Mouse (Mus musculus) monocyte, adult 2 months (primary cell): ENCODE data around the gene Pf4.
A peak's percentile ranks its signal among the peaks of the same experiment; 100 is the strongest.

ENCODE experiments used
- DNase-seq, 2 experiments: peaks; one replicate each; pipeline ENCODE4 v3.0.0; 2022; ENCODE audit warnings: low spot score in 2 of 2, low read depth in 1 of 2

Pf4 gene

DNA sequence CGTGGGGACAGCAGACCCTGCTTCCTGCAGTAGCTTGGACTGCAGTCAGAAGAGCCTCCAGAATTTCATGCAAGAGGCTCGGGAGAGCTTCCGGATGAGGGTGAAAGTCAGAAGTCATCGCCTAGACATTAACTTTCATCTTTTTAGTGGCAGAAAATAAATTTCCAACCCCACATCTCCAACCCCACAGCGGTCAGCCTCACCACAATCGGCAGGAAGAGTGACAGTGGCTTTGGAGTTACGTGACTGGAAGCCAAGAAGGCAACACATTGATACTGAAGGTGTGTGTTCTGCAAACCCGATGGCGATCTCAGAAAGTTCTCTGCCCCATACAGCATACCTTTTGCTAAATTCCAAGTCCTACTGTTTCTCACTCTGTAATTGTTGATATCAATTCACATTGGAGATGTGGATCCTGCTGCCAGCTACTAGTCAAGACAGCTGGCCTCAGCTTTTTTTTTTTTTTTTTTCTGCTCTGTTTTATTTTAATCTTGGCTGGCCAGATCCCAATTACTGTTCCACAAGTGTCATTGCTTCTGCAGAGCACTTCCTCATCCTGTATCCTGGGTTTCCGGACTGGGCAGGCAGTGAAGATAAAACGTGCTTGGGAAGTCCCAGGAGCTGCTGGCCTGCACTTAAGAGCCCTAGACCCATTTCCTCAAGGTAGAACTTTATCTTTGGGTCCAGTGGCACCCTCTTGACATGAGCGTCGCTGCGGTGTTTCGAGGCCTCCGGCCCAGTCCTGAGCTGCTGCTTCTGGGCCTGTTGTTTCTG is at the start of gene Pf4:
TSS of gene Pf4 (plus strand) at position 556 of the 774 bp plus-strand sequence.
- no peak for DNase-seq

DNA sequence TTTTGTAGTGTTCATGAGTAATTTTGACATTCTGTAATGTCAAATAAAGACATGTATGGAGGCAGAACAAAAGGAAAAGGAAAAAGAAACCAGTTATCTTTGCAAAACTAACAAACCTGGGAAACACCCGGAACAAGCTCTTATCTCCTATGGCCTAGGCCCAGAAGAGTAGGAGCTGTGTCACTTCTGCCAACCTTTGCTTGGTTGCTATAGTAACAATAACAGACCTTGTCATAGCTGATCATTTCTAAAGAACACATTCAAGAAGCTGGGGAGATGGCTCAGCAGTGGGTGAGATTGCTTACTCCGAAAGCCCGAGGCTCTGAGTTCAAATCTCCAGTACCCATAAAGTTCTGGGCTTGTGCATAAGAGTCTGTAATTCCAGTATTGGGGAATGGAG is 49.6 kb upstream of the Pf4 start:
- DNase-seq, result no peak

DNA sequence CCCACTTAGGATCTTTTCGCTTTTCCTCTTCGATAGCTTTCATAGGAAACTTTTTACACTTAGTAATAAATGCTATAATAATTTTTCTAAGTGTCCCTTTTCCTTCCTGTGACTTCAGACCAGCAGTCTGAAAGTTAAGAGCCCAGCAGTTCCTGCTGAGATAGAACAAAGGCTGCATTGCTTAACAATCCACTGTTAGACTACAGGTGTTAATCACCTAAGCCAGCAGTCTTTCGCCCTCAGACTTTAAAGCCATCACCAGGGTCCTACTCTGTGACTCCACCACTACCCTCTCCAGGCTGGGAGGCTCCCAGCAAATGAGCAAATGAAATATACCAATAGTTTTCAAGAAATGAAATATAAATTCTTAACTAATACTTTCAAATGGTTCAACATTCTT is 44.0 kb upstream of the Pf4 start:
- DNase-seq, result no peak

DNA sequence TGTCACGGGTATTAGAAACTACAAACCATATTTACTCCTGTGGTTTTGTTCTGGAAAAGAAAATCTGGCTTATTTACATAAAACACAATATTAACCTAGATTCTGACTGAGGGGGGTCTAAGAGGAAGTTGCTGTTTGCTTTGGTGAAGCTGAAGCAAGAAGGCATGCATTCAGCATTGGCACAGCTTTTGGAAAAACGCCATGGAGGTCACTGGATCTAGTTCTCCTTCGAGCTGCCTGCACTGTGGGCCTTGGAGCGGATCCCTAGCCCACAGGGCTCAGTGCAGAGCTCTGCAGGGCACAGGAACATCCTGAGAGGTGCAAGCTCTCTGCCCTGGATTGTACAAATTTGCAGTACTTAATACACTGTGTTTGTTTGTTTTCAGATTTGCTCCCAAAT is 40.8 kb upstream of the Pf4 start:
- DNase-seq, result no peak

DNA sequence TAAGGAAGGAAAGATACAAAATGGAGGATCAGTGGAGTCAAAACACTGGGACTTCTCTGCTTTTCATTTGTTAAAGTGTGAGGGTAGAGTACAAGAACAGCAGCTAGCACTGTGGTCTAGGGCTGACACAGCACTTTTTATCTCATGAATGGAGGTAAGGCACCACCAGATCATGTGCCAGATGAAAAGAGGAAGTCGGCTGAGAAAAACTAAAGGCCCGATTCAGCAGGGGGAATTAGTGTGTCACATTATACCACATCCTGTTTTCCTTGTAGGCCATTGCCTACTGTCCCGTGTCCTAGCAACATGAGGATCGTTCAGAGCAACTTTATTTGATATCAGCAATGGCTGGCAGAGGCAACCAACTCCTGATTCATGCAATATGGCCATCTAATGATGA is 30.2 kb upstream of the Pf4 start:
- peak; percentile 46 to 57 for DNase-seq

DNA sequence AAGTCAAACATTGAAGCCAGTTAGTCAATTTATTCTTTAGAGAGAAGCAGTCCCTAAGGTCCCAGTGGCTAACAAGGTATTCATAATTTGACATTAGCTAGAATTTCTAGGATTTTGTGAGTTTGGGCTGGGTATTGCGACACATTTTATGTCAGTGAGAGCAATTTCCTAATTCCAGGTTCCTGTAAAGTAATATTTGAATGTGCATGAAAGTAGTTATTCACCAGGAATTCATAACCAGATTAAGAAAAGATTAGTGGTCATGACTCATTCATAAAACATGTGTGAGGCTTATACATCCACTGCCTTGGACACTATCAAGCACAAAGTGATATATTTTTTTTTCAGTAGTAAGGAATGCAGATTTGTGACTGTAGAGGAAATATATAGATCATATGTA is 18.3 kb upstream of the Pf4 start:
- DNase-seq, result no peak

DNA sequence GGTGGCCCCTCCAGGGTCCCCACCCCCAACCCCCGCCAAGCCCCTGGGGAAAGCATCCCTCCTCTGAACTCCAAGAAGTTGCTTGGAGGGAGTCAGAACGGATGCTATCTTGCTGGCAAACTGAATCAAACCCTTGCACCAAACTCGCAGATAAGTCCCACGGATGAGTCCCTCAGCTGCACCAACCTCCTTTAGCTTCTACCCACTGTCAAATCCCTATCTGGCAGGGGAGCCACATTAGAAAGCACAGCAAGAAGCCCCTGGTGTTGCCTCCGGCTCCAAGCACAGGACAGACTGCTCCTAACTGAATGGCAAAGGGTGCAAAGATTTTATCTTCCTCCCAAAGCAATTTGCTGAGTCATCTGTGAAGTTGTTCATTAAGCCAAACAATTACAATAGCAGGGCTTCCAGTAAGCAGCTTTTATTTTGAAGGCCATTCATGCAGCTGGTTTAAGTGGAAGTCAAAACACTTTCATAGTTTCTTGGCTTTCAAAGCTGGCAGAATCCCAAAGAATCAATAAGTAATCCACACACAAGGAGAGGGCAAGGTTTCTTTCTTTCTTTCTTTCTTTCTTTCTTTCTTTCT is 14.1 kb upstream of the Pf4 start:
- DNase-seq, result no peak

DNA sequence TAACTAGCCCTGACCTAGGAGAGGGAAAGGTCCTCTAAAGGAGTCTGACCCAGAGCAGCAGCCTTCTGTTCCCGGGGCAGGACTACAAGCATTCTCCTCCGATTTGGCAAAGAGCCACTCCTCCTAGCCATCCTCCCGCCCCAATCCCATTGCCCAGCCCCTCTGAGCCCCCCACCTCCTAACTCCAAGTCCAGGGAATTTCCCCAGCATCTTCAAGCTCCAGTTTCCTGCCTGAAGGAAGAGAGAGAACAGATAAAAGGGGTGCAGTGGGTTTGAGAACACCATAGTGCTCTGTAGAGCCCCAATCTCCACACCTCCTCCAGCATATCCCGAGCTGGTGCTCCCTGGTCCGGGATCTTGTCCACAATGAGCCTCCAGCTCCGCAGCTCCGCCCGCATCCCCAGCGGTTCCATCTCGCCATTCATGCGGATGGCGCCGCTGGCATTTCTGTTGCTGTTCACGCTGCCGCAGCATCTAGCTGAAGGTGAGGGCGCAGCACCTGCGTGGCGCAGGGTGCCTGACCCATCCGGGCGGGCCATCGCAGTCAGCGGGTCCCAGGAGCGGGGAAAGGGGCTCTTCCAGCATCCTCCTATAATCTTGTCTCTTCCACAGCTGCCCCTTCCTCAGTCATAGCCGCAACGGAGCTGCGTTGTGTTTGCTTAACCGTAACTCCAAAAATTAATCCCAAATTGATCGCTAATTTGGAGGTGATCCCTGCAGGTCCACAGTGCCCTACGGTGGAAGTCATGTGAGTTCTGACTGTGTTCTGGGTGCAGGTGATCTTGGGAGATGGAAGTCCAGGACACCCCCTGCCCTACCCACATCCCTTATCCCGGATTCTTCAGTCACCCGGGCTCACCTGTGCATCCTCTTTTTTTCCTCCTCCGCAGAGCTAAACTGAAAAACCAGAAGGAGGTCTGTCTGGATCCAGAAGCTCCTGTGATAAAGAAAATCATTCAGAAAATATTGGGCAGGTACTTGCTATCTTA is 12.9 kb upstream of the Pf4 start, which contains the start of gene Cxcl5:
TSS of gene Cxcl5 (plus strand) at position 284 of the 989 bp plus-strand sequence.
- DNase-seq, result no peak

DNA sequence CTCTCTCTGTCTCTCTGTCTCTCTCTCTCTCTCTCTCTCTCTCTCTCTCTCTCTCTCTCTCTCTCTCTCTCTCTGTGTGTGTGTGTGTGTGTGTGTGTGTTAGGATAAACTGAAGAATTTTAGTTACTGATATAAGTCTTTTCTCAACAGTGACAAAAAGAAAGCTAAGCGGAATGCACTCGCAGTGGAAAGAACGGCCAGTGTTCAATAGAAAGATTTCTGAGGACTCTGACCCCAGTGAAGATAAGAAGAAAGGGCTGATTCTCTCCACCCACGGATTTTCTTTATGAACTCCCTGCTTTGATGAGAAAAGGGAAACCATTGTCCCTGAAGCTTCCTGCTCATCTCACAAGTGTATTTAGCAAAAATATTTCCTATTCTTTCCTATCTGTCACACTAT is 11.9 kb upstream of the Pf4 start:
- no peak for DNase-seq

DNA sequence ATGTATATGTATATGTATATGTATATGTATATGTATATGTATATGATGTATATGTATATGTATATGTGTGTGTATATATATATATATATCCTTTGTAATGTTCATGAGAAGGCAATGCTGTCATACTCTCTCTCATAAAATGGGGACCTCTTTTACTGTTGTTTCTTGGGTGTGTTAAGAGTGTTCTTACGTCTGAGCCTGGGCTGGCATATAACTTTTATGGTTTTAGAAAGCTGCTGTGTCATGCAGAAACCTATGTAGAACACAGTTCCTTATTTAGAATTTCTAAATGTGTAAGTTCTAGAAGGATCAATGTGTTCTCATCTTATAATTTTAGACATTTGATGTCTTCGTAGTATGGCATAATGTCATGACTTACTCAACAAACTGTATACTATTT is 11.4 kb upstream of the Pf4 start:
- DNase-seq, result no peak

DNA sequence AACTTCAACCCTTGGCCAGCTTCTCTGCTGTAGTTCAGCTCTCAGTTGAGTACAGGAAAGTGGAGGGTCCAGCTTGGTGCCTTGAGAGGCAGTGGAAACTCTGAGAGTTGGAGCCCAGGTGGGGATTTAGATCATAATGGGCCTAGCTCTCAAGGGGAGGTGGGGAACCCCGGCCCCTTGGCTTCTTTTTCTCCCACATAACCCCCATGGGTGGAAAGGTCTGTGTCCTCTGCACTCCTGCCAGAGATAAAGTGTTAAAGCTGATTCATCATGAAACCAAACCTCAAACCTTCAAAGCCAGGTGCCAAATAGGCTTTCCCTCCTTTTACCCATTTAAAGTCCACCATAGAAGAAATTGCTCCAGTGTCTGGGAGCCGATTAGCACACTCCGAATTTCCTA is 10.4 kb upstream of the Pf4 start:
- DNase-seq, result no peak

DNA sequence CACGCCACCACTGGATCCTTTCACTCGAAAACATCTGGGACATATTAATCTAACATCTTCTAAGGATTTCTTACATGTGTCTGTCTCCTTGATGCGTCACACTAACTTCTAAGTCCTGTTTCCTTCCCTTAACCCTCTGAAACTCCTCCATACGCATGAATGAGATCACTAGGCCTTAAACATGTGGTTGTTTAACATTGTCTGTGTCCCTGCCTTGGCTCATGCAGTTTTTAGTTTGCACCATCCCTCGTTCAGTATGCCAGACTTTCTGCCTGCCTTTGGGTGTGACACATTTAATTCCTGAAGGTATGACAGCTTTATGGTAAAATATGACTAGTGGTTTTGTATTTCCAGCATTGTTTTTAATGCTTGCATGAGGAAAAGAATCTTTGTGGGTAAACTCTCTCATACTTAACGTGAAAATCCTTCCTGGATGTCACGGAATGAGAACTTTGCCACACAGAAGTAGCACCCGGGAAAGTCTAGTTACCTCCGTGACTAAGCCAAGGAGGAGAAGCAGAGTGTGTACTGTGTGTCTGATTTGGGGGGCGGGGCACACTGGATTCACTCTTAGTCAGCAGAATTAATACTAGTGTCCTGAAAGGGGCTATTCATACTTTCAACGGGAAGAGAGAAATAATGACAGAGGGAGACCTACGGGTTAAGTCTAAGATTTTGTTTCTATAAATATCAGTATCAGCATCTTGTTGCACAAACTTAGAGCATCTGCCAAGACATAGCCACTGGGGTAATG is 8.1 kb upstream of the Pf4 start:
- DNase-seq, result no peak

DNA sequence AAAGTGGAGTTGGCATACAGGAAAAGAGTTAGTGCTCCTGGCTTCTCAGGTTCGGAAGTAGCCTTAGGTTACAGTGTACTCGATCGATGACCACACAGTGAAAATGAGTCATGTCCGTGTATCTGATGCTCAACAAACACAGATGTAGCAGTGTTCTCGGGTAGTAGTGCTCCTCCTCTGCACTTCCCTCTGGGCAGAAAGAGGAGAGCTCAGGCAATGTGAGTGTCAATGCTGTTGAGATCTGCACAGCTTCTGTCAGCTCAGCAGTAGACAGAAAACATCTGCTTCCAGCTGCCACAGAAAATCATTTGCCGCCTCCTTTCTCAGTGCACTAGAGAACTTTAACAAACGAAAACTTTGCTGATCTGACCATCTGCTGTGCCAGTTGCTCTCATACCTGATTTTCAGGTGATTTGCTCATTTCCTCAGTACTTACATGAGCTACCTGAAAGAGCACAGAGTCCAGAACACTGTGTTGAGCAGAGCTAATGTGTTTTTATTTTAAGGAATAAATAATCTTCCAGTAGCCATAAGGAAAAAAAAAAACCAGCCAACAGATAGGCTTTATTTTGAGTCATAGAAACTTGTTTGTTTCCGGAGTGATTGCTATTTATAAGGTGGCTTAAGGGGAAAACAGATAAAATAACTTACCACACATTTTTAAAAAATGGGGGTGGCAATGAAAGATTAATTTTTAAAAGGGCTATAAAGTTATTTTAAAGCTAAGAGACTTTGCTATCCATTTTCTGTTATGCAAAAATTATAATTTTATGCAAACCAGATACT is 6.2 kb upstream of the Pf4 start:
- DNase-seq, result no peak

DNA sequence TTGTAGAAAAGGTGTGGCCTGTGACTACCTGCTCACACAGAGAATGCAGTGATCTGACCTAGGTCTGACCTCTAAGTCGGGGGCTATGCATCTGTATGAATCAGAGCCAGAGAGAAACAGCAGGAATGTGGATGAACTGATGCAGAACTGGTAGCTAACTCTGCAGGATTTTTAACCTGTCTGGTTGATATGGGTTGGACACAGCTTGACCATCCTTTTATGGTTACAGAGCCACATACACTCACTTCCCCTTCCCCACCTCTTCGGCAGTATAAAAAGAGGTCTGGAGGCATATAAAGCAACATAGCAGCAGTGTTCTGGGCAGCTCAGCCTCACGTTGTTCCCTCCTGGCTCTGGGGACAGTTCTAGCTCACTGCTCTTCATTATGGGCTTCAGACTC is 4.0 kb upstream of the Pf4 start, which contains the start of gene Ppbp:
TSS of gene Ppbp (plus strand) at position 301 of the 400 bp plus-strand sequence.
- DNase-seq, result no peak

DNA sequence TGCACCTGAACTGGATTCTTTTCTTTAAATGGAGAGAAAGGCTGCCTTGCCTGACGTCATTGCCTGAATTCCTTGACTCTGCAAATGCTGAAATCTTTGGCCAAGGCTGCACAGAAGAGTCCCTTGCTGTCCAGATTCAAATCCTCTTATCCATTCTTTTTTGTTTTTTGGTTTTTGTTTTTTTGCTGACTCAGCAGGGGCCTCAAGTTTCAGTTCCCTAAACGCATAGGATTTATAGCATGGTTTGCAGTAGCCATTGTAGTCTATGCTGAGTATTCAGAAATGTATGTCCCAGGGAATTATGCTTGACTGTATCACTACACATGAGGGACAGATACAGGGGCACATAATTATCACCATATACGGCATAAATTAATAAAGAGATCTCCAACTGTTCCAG is 866 bp upstream of the Pf4 start:
- DNase-seq, result peak in 1 of 2 experiments; percentile 13

DNA sequence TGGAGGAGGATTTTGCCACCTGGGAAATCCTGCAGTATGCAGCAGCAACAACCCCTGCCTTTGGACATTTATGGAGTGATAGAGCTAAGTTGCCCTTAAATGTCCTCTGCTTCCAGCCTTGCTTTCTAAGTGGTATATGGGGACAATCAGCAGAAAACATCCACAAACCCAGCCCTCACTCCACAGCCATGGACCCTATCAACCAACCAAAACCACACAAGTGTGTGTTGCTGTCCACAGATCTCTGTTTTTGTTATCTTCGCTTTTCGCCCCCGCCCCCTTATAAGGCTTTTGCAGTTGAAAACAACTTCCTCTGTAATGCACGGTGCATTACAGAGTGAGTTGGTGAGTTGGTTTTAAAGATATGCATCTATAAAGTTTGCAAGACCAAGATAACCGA is 3.3 kb downstream of the Pf4 start:
- no peak for DNase-seq

DNA sequence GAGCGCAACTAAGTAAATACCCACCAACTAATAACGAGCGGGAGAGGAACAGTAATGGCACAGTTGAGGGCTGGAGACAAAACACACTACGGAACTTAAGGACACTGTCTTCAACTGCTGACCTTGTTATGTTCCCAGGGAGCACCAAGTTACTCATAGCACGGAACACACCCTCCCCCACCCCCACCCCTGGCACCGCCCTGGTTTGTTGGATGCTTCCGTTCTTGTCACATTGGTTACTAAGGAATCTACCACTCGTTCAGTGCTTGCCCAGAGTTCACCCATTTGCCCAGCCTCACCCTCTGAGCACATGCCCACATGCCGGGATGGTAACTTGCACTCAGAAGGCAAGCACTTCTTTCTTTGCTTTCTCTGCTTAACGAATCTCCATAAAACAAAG is 5.4 kb downstream of the Pf4 start:
- DNase-seq, result no peak

DNA sequence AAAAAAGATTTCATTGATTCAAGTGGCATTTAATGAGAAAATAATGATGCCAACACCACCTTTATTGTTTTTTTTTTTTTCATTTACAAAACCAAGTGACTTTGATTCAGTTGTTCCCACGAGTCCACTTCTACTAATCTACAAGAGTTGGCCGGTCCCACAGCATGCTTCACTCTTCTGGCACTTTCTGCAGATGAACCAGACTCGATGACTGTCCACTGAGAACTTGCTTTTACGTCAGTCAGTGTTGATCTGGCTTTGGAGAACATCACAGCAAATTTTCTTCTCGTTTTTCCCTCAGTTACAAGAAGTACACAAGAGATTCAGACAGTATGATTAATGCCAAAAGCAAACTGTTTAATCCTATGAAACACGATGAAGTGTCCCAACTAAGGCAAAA is 6.6 kb downstream of the Pf4 start:
- DNase-seq, result no peak

DNA sequence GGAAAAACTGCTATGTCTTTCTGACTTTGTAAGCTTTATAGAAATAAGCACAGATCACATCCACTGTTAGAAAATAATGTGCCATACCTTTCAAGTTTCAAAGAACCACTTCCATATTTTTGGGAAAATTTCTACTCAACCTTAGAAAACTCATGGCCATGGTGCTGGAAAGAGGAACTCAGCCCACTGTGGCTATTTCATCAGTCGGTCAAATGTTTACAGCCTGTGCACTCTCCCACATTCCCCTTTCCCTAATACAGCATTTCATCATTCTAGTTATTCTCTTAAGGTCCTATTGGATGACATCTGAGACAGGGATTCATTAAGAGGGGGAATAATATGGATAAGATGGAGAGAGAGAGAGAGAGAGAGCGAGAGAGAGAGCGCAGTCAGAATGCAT is 11.5 kb downstream of the Pf4 start:
- no peak for DNase-seq
